In the genomic region with DNA sequence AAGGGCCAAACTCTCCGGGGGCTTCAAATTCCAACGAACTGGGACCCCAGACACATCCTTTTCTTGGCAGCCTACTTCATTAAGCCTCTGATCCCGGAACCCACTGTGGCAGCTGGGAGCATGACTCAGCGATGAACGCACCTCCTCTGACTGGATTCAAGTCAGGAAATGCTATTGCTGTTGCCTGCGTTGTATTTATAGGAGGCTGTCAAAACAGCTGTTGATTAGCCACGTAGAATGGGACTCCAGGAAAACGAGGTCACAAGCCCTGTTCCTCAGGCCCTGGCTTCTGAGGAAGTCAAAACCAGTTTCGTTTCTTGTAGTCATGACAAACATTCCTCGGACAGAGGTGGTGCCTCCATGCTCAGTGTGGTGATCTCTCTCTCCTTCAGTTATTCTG, we compare ENCODE assay signal across 8 mouse cellular contexts.
DNase-seq lines count a peak whose midpoint lies in the region; ATAC-seq and TF ChIP-seq lines count a peak whose summit lies in the region.

No protein-coding gene starts in this region.

- no peaks in the 10 kb centered on the region for H3K36me3 ChIP-seq in midbrain, embryonic 14.5 days (ENCODE audit: control insufficient read depth, insufficient read depth, low read length)
- H3K36me3 ChIP-seq in midbrain, embryonic 13.5 days = no peaks in the 10 kb centered on the region
- H3K36me3 ChIP-seq in heart, embryonic 15.5 days = no peaks in the 10 kb centered on the region
- H3K36me3 ChIP-seq in liver, embryonic 14.5 days (replicated peaks; ENCODE audit: control insufficient read depth, insufficient read depth, low read depth) = no peaks in the 10 kb centered on the region
- H3K36me3 ChIP-seq in forebrain, embryonic 11.5 days (ENCODE audit: control insufficient read depth, insufficient read depth, low read length) = no peaks in the 10 kb centered on the region
- H3K36me3 ChIP-seq in intestine, postnatal 0 days (ENCODE audit: control insufficient read depth, insufficient read depth) = no peaks in the 10 kb centered on the region

- TF ChIP-seq POLR2A in bone marrow macrophage, adult 2 months (IDR thresholded peaks at IDR 0.05; ENCODE audit: borderline replicate concordance, low read depth, low read length) = no peak

- H3K4me1 ChIP-seq in midbrain, embryonic 14.5 days (ENCODE audit: control insufficient read depth, insufficient read depth, low read length) = peaks cover 6% of the 10 kb centered on the region; the same call in 1 of the 2 replicates
- H3K4me1 ChIP-seq in midbrain, embryonic 13.5 days (replicated peaks) = peaks cover 8% of the 10 kb centered on the region
- H3K4me1 ChIP-seq in bone marrow macrophage, adult 2 months (ENCODE audit: control insufficient read depth, insufficient read depth, low read length) = peaks cover 16% of the 10 kb centered on the region
- H3K4me1 ChIP-seq in heart, embryonic 15.5 days (replicated peaks) = peaks cover 8% of the 10 kb centered on the region; the same call in 1 of the 2 replicates
- H3K4me1 ChIP-seq in liver, embryonic 14.5 days (replicated peaks; ENCODE audit: control insufficient read depth in 2 of 2, insufficient read depth in 2 of 2, low read length in 1 of 2) = peaks cover 0 to 7% of the 10 kb centered on the region in 2 experiments; a peak in 1 of 4 replicates
- H3K4me1 ChIP-seq in forebrain, embryonic 11.5 days (replicated peaks; ENCODE audit: control insufficient read depth, insufficient read depth, low read length) = no peaks in the 10 kb centered on the region
- no peaks in the 10 kb centered on the region for H3K4me1 ChIP-seq in intestine, postnatal 0 days (replicated peaks; ENCODE audit: control insufficient read depth, insufficient read depth, low read length)

- H3K9me3 ChIP-seq in midbrain, embryonic 14.5 days (ENCODE audit: control insufficient read depth, low read length) = no peaks in the 10 kb centered on the region
- H3K9me3 ChIP-seq in midbrain, embryonic 13.5 days = no peaks in the 10 kb centered on the region
- no peaks in the 10 kb centered on the region for H3K9me3 ChIP-seq in heart, embryonic 15.5 days (replicated peaks)
- no peaks in the 10 kb centered on the region for H3K9me3 ChIP-seq in liver, embryonic 14.5 days (ENCODE audit: control insufficient read depth, low read length)
- no peaks in the 10 kb centered on the region for H3K9me3 ChIP-seq in forebrain, embryonic 11.5 days (ENCODE audit: control insufficient read depth, low read length)
- no peaks in the 10 kb centered on the region for H3K9me3 ChIP-seq in intestine, postnatal 0 days (ENCODE audit: control insufficient read depth)

- no peaks in the 10 kb centered on the region for H3K27me3 ChIP-seq in midbrain, embryonic 14.5 days (ENCODE audit: control insufficient read depth, insufficient read depth, low read length)
- no peaks in the 10 kb centered on the region for H3K27me3 ChIP-seq in midbrain, embryonic 13.5 days
- H3K27me3 ChIP-seq in heart, embryonic 15.5 days = no peaks in the 10 kb centered on the region
- no peaks in the 10 kb centered on the region for H3K27me3 ChIP-seq in liver, embryonic 14.5 days (ENCODE audit: control insufficient read depth, insufficient read depth, low read length)
- H3K27me3 ChIP-seq in forebrain, embryonic 11.5 days (ENCODE audit: control insufficient read depth, insufficient read depth, low read length) = no peaks in the 10 kb centered on the region
- no peaks in the 10 kb centered on the region for H3K27me3 ChIP-seq in intestine, postnatal 0 days (replicated peaks; ENCODE audit: control insufficient read depth, insufficient read depth, low read length)

- H3K9ac ChIP-seq in midbrain, embryonic 14.5 days (replicated peaks; ENCODE audit: low read length) = no peak overlapping the region
- H3K9ac ChIP-seq in midbrain, embryonic 13.5 days (replicated peaks) = no peak overlapping the region
- H3K9ac ChIP-seq in heart, embryonic 15.5 days = no peak overlapping the region
- H3K9ac ChIP-seq in liver, embryonic 14.5 days (replicated peaks) = no peak overlapping the region
- no peak overlapping the region for H3K9ac ChIP-seq in forebrain, embryonic 11.5 days (ENCODE audit: low read length)
- no peak overlapping the region for H3K9ac ChIP-seq in intestine, postnatal 0 days (ENCODE audit: low read depth, low read length)

- H3K4me3 ChIP-seq in midbrain, embryonic 14.5 days (replicated peaks; ENCODE audit: low read depth, low read length) = no peak overlapping the region
- H3K4me3 ChIP-seq in midbrain, embryonic 13.5 days (replicated peaks) = no peak overlapping the region
- H3K4me3 ChIP-seq in bone marrow macrophage, adult 2 months (ENCODE audit: insufficient read depth, low read length) = no peak overlapping the region
- H3K4me3 ChIP-seq in heart, embryonic 15.5 days = peak overlapping the region; percentile 10; the same call in 1 of the 2 replicates
- H3K4me3 ChIP-seq in liver, embryonic 14.5 days (ENCODE audit: insufficient read depth in 1 of 2, low read depth in 2 of 2, low read length in 2 of 2) = no peak overlapping the region
- H3K4me3 ChIP-seq in forebrain, embryonic 11.5 days (ENCODE audit: low read depth, low read length) = no peak overlapping the region
- no peak overlapping the region for H3K4me3 ChIP-seq in intestine, postnatal 0 days (ENCODE audit: low read depth, low read length)

- TF ChIP-seq CTCF in bone marrow macrophage, adult 2 months (IDR thresholded peaks at IDR 0.05; ENCODE audit: low read depth, low read length) = no peak
- no peak for TF ChIP-seq CTCF in liver, embryonic 14.5 days (IDR thresholded peaks at IDR 0.05; ENCODE audit: low read depth)
- TF ChIP-seq CTCF in intestine, postnatal 0 days (IDR thresholded peaks at IDR 0.05; ENCODE audit: low read depth) = no peak

- intact Hi-C loops in left cerebral cortex, postnatal 4 days (cut with DNase I) = no loop called here

- peak; percentile 48 for DNase-seq in midbrain, embryonic 14.5 days
- no peak for DNase-seq in liver, embryonic 14.5 days (ENCODE audit: low read depth in 3 of 3, low spot score in 3 of 3)
- no peak for DNase-seq in forebrain, embryonic 11.5 days (ENCODE audit: low spot score)
- DNase-seq in left cerebral cortex, postnatal 4 days = no peak

- TF ChIP-seq EP300 in liver, embryonic 14.5 days (IDR thresholded peaks at IDR 0.05; ENCODE audit: low read depth) = no peak

- WGBS in midbrain, embryonic 14.5 days = 53% methylated on average over 10 of the region's 10 CpGs
- 60% methylated on average over 10 of the region's 10 CpGs for WGBS in midbrain, embryonic 13.5 days
- 22% methylated on average over 10 of the region's 10 CpGs for WGBS in heart, embryonic 15.5 days
- 4% methylated on average over 10 of the region's 10 CpGs for WGBS in liver, embryonic 14.5 days (ENCODE audit: insufficient replicate concordance)
- 62% methylated on average over 10 of the region's 10 CpGs for WGBS in forebrain, embryonic 11.5 days
- WGBS in intestine, postnatal 0 days = 39% methylated on average over 10 of the region's 10 CpGs

- peak overlapping the region; percentile 15; the same call in 1 of the 2 replicates for H3K4me2 ChIP-seq in midbrain, embryonic 14.5 days (ENCODE audit: low read length)
- H3K4me2 ChIP-seq in midbrain, embryonic 13.5 days (replicated peaks) = no peak overlapping the region
- peak overlapping the region; percentile 44 for H3K4me2 ChIP-seq in heart, embryonic 15.5 days
- H3K4me2 ChIP-seq in liver, embryonic 14.5 days (ENCODE audit: low read depth) = no peak overlapping the region; the same call in 1 of the 2 replicates
- no peak overlapping the region for H3K4me2 ChIP-seq in forebrain, embryonic 11.5 days (ENCODE audit: low read depth, low read length, severe bottlenecking)
- no peak overlapping the region for H3K4me2 ChIP-seq in intestine, postnatal 0 days (replicated peaks; ENCODE audit: low read depth)

- no peak overlapping the region for H3K27ac ChIP-seq in midbrain, embryonic 14.5 days (replicated peaks; ENCODE audit: low read depth, low read length)
- H3K27ac ChIP-seq in midbrain, embryonic 13.5 days = no peak overlapping the region
- peak overlapping the region; percentile 17 for H3K27ac ChIP-seq in bone marrow macrophage, adult 2 months (ENCODE audit: insufficient read depth, low read depth, low read length)
- peak overlapping the region; percentile 42; the same call in 1 of the 2 replicates for H3K27ac ChIP-seq in heart, embryonic 15.5 days
- H3K27ac ChIP-seq in liver, embryonic 14.5 days = no peak overlapping the region
- H3K27ac ChIP-seq in forebrain, embryonic 11.5 days (ENCODE audit: low read depth, low read length) = no peak overlapping the region
- no peak overlapping the region for H3K27ac ChIP-seq in intestine, postnatal 0 days (ENCODE audit: low read depth, low read length)

- ATAC-seq in midbrain, embryonic 14.5 days (ENCODE audit: low FRiP score, low TSS enrichment) = no peak
- no peak for ATAC-seq in midbrain, embryonic 13.5 days
- 0 out of 2 replicates have a peak, but pooled peaks have one; percentile 53 for ATAC-seq in heart, embryonic 15.5 days (replicated peaks; ENCODE audit: insufficient number of reproducible peaks, insufficient read depth, low FRiP score, low read depth)
- peak; percentile 31; the same call in 1 of the 2 replicates for ATAC-seq in liver, embryonic 14.5 days (ENCODE audit: insufficient read depth)
- no peak for ATAC-seq in forebrain, embryonic 11.5 days (replicated peaks; ENCODE audit: low FRiP score)
- ATAC-seq in intestine, postnatal 0 days = no peak

Comparison
In these comparisons a context has a peak if more than half of its experiments do, and no peak if none do; other contexts are left out.
1. H3K4me2 ChIP-seq: peak in midbrain, embryonic 14.5 days (single experiment) and heart, embryonic 15.5 days (single experiment); none in midbrain, embryonic 13.5 days (single experiment), liver, embryonic 14.5 days (single experiment), forebrain, embryonic 11.5 days (single experiment) and intestine, postnatal 0 days (single experiment).
2. ATAC-seq: peak in heart, embryonic 15.5 days (single experiment) and liver, embryonic 14.5 days (single experiment); none in midbrain, embryonic 14.5 days (single experiment), midbrain, embryonic 13.5 days (single experiment), forebrain, embryonic 11.5 days (single experiment) and intestine, postnatal 0 days (single experiment).
3. H3K27ac ChIP-seq: peak in bone marrow macrophage, adult 2 months (single experiment) and heart, embryonic 15.5 days (single experiment); none in midbrain, embryonic 14.5 days (single experiment), midbrain, embryonic 13.5 days (single experiment), liver, embryonic 14.5 days (single experiment), forebrain, embryonic 11.5 days (single experiment) and intestine, postnatal 0 days (single experiment).